Mouse (Mus musculus) granulocyte monocyte progenitor cell, adult 5-6 weeks (primary cell): ENCODE results near the gene E330017A01Rik. TPM values are rescaled to one million over a fixed set of nuclear protein-coding genes. Genes with fewer than 3 reads are reported as not detected.
"Not testable (repeated sequence)": the region's sequence is repeated elsewhere in the genome, so short reads cannot be mapped to it uniquely, and the experiment has no call there.

Source experiments
- ATAC-seq: replicated peaks from 2 replicates; pipeline ENCODE4 v1.8.0; 2016; ENCODE audit warnings: mild to moderate bottlenecking, moderate TSS enrichment, inconsistent platforms; ENCODE audit not compliant: poor library complexity, severe bottlenecking
- total RNA-seq, 2 experiments: library from RNA; stranded (forward) in 1 of 2; stranded (reverse) in 1 of 2; fragments of 200-712, 200-1000 nt in 1 of 2; fragments of >200 nt in 1 of 2; fragmentation: Nextera tagmentation in 1 of 2; gene quantifications; 2 replicates each; pipeline ENCODE4 v1.2.3; 2014 to 2017

E330017A01Rik gene
- total RNA-seq (2014; fragmentation: Nextera tagmentation) = not detected in 2 replicates
- not detected in 2 replicates for total RNA-seq (2017)

GRCm38 (mm10) chr16:58638689-58639175 is at the start of gene E330017A01Rik:
Gene E330017A01Rik, minus strand, starts transcription at chr16:58638739.
- no peak for ATAC-seq

DNA sequence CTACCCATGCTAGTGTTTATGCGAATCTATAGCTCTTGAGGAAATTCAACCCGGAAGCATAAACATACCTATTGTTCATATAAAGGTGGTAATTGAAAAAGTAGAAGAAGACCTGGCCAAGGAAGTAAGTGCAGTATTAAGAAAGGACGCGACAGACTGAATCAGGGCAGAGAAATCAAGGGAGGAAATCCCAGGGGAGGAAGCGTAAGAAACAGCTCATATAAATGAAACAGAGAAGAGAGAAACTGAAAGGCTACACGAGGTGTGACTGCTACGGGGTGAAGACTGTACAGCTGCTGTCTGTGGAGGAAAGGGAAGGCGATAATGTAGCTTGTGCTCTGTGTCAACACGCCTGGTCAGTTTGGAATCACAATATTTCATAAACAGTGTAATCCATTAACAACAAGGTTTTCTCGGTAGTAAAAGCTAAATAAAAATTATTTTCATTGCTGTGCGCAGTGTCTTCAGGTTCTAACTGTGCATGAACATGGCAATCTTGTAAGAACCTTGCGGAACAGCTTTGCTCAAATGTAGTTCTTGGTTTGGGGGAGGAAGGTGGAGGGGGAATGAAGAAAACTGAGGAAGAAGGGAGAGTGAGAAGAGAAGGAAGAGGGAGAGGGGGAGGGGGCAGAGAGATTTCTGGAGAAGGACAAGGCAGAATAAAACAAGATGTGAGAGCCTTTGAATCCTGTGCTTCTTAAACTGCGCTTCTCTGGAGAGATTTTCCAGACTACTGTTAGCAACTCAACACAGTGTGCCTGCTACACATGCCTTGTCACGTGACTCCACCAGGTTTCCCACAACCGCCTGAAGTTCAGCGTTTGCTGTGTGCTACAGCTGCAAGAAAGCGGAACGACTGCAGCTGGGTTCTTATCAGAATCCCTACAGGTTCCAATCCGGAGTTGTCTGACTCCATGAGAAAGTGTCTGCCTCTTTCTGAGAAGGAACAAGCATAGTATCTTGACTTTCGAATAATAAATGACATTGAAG is 47.3 kb upstream of the E330017A01Rik start:
- ATAC-seq = peak; percentile 54

DNA sequence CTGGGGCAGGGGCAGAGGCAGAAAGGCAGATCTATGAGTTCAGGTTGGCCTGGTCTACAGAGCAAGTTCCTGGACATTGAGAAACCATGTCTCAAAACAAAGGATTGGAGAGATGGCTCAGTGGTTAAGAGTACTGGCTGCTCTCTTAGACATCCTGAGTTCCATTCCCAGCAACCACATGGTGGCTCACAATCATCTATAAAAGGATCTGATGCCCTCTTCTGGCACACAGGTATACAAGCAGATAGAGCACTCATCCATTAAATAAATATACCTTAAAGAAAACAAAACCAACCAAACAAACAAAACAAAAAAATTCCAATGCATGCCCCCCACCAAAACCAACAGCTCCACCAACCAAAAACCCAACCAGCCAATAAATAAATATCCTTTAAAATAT is 46.0 kb upstream of the E330017A01Rik start:
- no peak for ATAC-seq

GRCm38 (mm10) chr16:58683911-58684310 is 45.4 kb upstream of the E330017A01Rik start:
- ATAC-seq = no peak

DNA sequence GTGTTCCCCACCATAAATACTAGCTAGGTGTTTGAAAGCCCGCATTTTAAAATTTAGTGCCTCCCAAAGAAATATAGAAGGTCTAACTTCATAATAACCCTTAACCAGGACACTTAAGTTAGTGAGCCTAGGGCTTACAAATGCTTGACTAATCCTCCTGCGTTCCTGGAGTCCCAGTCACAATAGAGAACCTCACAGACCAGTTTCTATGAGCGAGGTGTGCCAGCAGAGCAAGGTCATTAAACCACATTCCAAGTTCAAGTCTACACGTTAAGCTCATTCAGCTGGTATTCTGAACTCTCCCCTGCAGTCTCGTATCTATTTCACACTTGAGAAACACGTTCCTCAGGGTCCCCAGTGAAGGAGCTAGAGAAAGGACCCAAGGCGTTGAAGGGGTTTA is 44.3 kb upstream of the E330017A01Rik start:
- no peak for ATAC-seq

DNA sequence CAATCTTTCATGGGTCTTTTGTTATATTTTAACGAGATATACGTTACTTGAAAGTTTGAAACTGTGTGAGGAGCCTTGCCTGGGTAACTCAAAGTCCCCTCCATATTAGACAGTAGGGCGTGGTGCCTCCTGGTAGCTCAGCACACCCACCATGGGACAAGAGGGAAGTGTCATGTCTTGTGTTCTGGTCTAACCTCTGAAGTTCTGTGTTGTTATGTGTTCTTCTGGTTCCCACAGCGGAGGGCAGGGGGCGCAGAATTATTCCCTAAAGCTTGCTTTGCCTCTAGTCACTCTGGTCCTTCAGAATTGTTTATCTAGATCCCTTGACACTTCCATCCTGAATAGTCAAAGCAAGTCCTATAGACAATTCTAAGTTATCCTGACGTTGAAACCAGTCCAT is 43.5 kb upstream of the E330017A01Rik start:
- ATAC-seq = no peak

- no peak; the same call in 1 of the 2 replicates for ATAC-seq
These were observed 40.1 kb upstream of the E330017A01Rik start for GRCm38 (mm10) chr16:58678660-58679059.

GRCm38 (mm10) chr16:58677491-58677890 is 39.0 kb upstream of the E330017A01Rik start:
- ATAC-seq = no peak

DNA sequence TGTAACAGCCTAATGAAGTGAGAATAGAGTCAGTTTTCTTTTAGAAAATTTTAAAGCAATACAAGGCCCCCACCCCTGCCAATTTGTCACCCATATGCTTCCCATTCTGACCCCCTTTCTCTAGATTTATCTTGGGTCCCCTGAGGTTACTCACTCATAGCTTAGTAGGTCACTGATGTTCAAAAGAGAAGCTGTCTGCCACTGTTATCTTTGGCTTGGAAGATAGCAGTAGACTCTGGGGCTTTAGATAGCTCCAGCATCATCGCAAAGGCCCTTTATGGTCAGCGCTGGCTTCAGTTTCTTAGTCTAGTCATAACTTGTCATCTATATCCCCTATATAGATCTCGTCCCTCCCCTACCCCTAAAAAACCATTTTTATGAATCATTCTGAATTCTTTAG is 38.1 kb upstream of the E330017A01Rik start:
- no peak for ATAC-seq

GRCm38 (mm10) chr16:58676156-58676555 is 37.6 kb upstream of the E330017A01Rik start:
- no peak for ATAC-seq

GRCm38 (mm10) chr16:58675256-58675655 is 36.7 kb upstream of the E330017A01Rik start:
- ATAC-seq = no peak

- no peak for ATAC-seq
These were observed 35.4 kb upstream of the E330017A01Rik start for GRCm38 (mm10) chr16:58673811-58674410.

DNA sequence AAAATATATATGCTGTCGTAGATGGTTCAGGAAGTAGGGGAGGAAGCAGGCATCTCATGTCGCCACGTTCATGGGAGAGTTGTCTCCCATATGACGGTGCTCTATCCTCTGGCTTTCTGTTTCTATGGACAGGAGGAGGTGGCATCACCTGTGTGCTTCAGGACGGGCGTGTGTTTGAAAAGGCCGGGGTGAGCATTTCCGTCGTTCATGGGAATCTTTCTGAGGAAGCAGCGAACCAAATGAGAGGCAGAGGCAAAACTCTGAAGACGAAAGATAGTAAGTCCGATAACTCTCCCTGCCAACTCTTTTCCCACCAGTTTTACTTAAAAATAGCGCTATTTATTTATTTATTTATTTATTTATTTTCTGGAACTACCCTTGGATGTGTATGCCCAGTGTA is 33.9 kb upstream of the E330017A01Rik start:
- ATAC-seq = no peak

GRCm38 (mm10) chr16:58671212-58671985 is 32.9 kb upstream of the E330017A01Rik start:
- no peak for ATAC-seq

GRCm38 (mm10) chr16:58670643-58671042 is 32.1 kb upstream of the E330017A01Rik start:
- ATAC-seq = 0 out of 2 replicates have a peak, but pooled peaks have one; percentile 0

DNA sequence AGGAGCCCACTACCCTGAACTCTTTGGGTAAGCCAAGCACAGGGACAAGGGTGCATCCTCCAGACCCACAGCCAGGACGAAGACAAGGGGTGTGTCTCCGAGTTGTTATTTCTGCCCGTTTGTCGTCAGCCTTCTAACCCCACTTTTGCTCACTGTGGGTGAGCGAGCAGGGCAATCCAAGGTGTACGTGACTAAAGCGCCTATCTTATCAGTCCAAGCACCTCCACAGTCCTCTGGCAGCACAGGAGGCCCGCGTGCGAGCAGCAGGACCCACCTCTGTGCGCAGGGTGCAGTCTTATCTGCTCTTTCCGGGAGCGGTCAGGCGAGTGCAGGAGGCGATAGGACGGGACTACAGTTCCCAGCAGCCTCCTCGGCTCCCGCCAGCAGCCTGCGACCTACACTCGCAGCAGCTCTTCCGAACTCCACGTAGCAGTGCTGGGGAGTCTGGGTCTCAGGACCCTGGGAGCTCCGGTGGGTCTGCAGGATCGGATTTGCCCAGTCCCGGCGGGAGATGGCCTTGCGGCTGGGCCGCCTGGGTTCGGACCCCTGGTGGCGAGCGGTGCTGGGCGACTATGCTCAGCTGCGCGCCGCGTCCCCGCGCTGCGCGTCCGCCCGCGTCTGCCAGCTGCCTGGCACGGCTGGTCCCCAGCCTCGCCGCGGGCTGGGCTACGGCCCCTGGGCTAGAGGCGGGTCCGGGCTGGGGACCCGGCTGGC is 31.5 kb upstream of the E330017A01Rik start, which contains the start of gene Cpox:
Gene Cpox (plus strand): TSS at position 376 of the 714 bp plus-strand sequence.
- peak; percentile 94 for ATAC-seq

DNA sequence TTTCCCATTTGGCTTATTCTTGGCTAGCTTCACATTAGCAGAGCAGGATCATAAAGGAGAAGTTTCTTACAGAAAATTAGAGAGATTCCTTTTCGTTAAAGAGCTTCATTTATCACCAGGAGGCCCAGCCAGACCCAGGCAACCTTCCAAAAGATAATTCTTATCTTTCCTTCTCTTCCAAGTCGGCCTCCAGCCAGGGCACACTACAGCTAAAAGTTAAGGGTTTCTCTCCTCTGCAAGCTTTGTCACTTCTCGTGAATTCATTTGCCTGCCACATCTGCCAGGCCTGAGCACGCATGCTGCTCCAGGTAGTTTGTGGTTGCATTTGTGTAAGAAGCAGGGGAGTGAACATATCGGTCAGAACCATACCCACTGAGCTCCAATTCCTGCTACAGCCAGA is 30.7 kb upstream of the E330017A01Rik start:
- no peak for ATAC-seq

GRCm38 (mm10) chr16:58668586-58668985 is 30.0 kb upstream of the E330017A01Rik start:
- ATAC-seq = no peak

DNA sequence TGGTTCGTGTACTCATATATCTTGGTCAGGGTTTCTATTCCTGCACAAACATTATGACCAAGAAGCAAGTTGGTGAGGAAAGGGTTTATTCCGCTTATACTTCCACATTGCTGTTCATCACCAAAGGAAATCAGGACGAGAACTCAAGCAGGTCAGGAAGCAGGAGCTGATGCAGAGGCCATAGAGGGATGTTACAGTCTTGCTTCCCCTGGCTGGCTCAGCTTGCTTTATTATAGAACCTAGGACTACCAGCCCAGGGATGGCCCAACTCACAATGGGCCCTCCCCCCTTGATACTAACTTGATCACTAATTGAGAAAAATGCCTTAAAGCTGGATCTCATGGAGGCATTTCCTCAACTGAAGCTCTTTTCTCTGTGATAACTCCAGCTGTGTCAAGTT is 28.1 kb upstream of the E330017A01Rik start:
- not testable (repeated sequence) for ATAC-seq

- not testable (repeated sequence) for ATAC-seq
These were observed 26.6 kb upstream of the E330017A01Rik start for GRCm38 (mm10) chr16:58665137-58665536.
